Mouse (Mus musculus) kidney, postnatal 36 days (tissue): Measurements from ENCODE around the gene Ofcc1.
A peak's percentile ranks its signal among the peaks of the same experiment; 100 is the strongest.

ENCODE experiments used
- DNase-seq, 2 experiments: peaks; one replicate each; pipeline ENCODE4 v3.0.0; 2021 to 2022; ENCODE audit warnings: mixed read lengths in 2 of 2

Gene Ofcc1

DNA sequence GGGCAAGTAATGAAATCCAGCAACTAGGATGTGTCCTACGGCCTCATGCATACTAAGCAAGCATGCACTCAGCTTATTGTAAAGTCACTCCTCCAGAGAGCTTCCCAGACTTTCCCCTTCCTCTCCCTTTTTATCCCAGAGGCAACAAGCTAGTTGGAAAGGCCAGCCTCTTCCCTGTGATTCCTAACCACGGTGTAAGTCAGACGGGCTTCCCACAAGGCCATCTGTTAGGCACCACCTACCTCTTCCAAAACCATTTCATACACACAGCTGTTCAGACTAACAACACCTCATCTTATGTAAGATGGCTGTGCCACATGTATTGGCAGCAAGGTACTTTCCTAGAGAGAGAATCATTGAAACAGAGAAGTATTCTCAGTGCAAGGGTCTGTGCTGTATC lies 124.9 kb downstream of the Ofcc1 start:
- DNase-seq, result no peak

- DNase-seq, result no peak
These were observed 152.9 kb downstream of the Ofcc1 start for GRCm38 (mm10) chr13:40208314-40208713.

GRCm38 (mm10) chr13:40181786-40182185 lies 179.5 kb downstream of the Ofcc1 start:
- no peak for DNase-seq

DNA sequence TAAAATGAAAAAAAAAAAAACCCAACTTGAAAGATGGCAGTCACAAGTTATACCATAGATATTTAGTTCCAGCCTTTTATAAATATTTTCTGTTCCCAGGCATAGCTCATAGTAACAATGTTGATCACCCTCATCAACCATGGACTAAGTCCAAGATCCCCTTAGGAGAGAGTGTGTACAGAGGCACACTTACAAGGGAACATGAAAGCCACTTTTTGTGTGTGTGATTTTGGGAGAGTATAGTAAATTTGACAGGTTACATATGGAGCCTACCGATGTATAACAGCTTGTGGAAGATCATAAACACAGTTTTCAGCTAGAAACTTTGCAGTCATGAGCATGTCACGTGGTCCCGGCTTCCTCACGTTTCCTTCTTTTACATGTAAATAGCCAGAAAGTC lies 189.5 kb downstream of the Ofcc1 start:
- no peak for DNase-seq

DNA sequence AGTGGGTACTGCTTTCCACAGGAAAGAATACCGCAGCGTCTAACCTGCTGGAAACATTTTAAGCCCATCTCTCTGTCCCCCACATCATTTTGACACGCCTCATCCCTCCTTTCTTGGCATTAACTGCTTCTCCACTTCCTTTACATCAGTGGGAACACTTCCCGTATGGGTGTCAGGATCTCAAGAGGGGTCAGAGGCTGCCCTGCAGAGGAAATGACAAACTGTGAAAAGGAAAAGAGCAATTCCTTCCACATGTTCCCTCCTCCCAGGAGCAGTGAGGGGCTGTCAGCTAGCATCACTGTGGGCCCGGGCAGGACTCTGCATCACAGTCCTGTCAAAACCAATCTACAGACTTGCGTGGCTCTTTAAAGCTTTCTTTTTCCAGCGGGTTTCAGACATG lies 193.4 kb downstream of the Ofcc1 start:
- DNase-seq, result no peak

GRCm38 (mm10) chr13:40155466-40155865 lies 205.8 kb downstream of the Ofcc1 start:
- no peak for DNase-seq

- no peak for DNase-seq
These were observed 221.3 kb downstream of the Ofcc1 start for GRCm38 (mm10) chr13:40139906-40140305.

GRCm38 (mm10) chr13:40136096-40136495 lies 225.2 kb downstream of the Ofcc1 start:
- no peak for DNase-seq

- no peak for DNase-seq
These were observed 225.6 kb downstream of the Ofcc1 start for GRCm38 (mm10) chr13:40135670-40136069.

DNA sequence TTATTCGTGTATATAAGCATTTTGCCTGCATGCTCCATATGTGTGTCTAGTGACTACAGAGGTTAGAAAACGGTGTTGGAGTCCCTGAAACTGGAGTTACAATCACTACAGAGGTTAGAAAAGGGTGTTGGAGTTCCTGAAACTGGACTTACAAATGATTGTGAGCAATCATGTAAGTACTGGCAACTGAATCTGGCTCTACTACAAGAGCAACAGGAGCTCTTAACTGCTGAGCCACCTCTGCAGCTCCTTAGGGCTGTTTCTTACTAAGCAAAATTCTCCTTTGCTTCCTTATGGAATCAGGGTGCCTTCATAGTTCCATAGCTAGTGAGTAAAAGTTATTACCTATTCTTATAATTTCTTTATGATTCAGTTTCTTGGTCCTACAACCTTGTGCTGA lies 237.4 kb downstream of the Ofcc1 start:
- no peak for DNase-seq

DNA sequence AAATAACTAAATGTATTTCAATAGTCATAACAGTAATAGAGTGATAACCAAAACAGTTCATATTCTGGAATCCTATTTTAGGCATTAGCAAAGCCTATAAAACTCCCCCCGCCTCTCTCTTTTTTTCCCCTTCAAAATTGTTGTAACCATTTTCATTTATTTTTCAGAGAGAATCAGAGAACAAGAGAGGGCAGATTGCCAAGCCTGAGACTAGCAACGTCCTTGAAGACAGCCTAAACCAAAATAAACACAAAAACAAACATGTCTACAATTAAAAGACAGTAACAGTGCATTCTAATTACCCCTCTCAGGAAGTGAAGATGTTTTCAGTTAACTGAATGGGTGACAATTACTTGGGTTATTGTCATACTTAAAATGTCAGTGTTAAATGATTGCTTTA lies 248.9 kb downstream of the Ofcc1 start:
- peak in 1 of 2 experiments; percentile 0 for DNase-seq

- no peak for DNase-seq
These were observed 285.0 kb downstream of the Ofcc1 start for GRCm38 (mm10) chr13:40076236-40076635.

DNA sequence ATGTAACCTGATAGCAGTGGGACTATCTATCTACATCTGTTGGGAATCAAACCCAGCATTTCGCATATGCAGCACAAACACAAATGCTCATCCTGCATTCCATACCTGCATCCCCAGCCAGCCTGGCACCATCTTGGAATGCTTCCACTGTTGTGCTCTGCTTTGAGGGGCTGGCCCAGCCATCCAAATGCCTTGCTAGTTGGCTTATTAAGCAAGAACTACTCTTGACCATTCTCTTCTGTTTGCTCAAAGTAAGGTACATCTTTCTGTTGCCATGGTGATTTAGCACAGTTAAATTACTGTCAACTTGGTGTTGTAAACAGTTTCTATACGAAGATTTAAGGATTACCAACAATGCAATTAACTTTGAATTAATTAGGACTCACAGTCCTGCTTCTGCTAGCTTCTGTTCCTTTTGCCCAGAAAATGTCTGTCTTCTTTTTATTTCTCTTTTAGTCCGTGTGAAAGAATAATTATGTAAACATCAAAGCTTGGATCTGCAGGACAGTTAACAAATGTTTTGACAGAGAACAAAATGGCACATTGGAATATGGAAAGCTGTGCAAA lies 286.3 kb downstream of the Ofcc1 start:
- DNase-seq, result no peak

DNA sequence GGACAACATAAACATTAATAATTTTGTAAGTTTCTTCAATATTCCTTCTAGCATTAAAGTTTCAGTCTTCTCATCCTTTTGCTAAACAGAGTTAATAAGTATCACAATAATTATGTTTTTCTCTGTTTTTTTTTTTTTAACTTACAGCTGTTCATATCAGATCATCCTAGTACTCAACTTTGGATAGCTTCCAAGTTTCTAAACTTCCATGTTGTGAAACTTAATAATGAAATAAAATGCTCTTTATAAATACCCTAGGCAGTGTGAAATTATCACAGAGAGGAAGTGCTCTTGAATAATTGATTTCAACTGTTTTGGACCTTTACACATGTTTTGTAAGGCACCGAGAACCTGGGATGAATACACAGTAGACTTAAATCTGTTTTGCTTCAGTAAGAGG lies 291.2 kb downstream of the Ofcc1 start:
- no peak for DNase-seq

- no peak for DNase-seq
These were observed 300.0 kb downstream of the Ofcc1 start for GRCm38 (mm10) chr13:40061281-40061680.

DNA sequence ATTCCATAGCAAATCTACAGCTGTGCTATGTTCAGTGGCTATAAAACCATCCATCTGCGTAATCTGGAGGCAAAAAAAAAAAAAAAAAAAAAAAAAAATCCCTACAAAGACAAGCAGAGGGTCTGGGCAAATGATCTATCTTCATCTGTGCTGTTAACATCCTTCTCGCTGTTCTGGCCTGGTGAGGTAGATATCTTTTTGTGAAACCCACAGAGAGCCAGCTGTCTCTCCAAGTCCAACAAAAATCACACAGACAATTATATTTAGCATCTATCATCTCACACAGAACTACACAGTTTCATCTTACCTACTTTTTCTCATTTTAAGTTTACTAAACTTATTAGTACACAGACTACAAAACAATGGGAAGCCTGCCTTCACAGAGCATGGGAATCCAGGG lies 323.4 kb downstream of the Ofcc1 start:
- no peak for DNase-seq

DNA sequence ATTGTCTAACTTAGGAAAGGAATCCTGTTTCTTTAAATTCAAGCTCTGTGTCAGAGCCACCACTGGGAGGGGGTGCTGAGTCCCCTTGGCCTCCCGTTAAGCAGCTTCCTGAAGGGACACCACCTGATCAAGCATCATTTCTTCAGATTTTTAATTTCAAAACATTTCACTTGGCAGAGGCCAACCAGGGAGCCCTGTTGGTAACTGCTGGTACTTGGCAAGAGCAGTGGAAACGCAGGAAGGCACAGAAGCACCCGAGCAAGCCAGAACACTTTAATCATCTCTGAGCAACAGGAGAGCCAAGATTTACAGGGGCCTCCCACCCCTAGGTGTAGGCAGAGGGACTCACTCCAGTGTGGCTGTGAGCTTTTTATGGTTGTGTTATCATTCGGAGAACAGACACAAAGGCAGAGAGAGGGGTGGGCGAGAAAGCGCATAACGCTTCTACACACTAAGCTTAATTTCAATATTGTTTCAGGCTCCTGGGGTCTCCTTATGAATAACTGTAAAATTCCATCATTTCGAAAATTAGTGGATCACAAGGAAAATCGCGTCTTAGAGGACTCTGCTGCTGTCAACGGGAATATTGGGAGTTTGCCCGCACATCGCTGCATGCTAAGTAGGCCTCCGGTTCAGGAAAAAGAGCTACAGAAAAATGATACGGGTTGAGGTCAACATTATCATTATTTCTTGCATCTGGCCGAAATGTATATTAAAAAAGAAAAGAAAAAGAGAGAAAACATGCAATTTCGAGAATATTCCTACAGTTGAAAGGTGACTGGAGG lies 324.1 kb downstream of the Ofcc1 start:
- DNase-seq, result no peak

DNA sequence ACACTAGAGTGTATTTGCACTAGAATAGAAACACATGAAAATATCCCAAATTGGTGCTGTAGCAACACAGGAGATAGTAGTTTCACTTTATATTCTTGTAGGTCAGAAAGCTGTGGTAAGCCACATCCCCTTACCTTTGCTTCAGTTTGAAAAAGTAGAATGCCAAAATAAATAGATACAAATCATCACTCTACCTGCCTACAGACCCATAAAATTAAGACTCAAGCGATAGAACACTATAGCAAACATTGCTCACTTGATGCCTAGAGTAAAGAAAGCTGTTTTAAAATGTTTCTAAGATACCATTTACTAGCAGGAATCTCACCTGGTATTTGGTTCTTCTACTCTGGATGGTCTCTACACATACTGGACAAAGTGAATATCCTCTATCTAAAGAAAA lies 331.8 kb downstream of the Ofcc1 start:
- DNase-seq, result no peak

DNA sequence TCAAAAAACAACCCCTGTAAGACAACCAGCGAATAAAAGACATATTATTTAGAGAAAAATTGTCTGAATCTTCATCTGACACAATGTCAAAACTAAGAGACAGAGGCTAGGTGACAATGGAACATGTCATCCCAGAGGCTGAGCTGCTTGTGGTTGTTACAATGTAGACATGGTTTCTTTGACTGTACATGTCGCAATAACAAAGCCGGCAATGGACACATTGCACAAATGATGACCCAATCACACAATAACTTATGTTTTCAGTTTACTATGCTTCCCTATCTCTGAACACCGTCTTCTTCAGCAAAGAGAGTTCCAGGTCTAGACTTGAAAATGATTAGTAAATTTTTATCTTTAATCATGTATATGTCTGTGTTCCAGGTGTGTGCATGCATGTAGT lies 332.4 kb downstream of the Ofcc1 start:
- no peak for DNase-seq

DNA sequence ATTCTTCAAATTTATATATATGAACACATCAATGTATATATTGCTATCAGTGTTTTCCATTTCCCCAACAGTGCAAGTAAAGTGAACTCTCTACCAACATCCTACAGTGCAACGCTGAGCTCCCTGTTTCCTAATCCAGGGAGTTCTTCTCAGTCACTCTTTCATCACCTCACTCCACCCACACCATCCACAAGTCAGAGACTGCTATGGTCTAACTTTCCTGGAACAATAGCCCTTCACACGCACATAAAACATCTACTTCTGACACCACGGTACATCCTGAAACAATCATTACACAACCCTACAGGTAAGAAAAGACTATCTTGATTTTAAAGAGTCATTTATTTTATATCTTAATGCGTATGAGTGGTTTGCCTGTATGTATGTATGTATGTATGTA lies 335.4 kb downstream of the Ofcc1 start:
- DNase-seq, result no peak

- DNase-seq, result no peak
These were observed 338.0 kb downstream of the Ofcc1 start for GRCm38 (mm10) chr13:40023201-40023777.

GRCm38 (mm10) chr13:40022609-40023008 lies 338.6 kb downstream of the Ofcc1 start:
- DNase-seq, result no peak

GRCm38 (mm10) chr13:40000236-40000635 lies 361.0 kb downstream of the Ofcc1 start:
- DNase-seq, result no peak

DNA sequence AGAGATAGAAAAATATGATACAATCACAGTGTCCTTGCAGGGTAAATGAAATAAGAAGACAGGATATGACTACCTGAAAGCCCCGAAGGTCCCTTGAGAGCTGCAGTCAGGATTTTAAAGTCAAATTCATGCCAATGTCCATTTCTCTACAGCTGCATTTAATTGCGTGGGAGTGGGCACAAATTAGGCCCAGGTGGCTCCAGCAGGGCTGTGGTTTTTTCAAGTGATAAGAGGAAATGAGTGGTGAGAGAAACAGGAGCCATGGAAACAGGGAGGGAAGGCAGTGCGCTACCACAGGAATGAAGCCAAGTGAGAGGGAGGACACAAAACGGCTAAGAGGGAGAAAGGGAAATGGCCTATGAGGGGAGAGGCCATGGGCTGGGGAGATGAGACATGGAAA lies 363.3 kb downstream of the Ofcc1 start:
- DNase-seq, result no peak
